Mouse (Mus musculus): ENCODE measurements around the gene Cpn1. TPM values are rescaled to one million over a fixed set of nuclear protein-coding genes. Genes with fewer than 3 reads are reported as not detected.

Gene Cpn1
- polyA plus RNA-seq, 1 experiment from 2014 or later: 80.6 TPM

DNA sequence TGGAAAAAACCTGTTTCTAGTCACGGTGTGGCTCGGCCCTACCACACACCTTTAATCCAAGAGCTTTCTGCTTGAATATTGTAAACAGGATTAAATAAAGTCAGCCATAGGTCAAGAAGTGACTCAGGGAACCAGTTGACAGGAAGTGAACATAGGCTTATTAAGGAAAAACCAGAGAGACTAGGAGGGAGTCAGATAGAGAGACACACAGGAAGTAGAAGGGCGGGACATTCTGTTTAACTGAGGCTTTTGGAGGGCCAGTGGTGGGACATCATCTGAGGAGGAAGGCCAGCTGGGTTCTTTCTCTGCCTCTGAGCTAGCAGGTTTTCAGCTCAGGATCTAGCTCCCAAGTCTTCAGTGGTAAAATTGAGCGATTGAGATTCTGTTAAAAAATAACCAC is 66.5 kb downstream of the Cpn1 start:
- H3K27ac ChIP-seq (ENCODE audit: low read length): no peak overlapping the region; the same call in 1 of the 2 replicates
- no peak overlapping the region for H3K9ac ChIP-seq (replicated peaks; ENCODE audit: low read length)
- no peak overlapping the region for H3K4me3 ChIP-seq (ENCODE audit: low read length)
- no peaks in the 10 kb centered on the region for H3K36me3 ChIP-seq (ENCODE audit: insufficient read depth, low read length)
- no peak overlapping the region for H3K4me2 ChIP-seq (replicated peaks; ENCODE audit: low read depth, low read length)
- H3K27me3 ChIP-seq (ENCODE audit: insufficient read depth, low read length): no peaks in the 10 kb centered on the region
- peaks cover 30% of the 10 kb centered on the region for H3K4me1 ChIP-seq (ENCODE audit: insufficient read depth, low read length)
- H3K9me3 ChIP-seq (ENCODE audit: low read length): no peaks in the 10 kb centered on the region
- no peak for ATAC-seq (ENCODE audit: low FRiP score, low TSS enrichment)
- WGBS: 83% methylated on average over 4 of the region's 4 CpGs

DNA sequence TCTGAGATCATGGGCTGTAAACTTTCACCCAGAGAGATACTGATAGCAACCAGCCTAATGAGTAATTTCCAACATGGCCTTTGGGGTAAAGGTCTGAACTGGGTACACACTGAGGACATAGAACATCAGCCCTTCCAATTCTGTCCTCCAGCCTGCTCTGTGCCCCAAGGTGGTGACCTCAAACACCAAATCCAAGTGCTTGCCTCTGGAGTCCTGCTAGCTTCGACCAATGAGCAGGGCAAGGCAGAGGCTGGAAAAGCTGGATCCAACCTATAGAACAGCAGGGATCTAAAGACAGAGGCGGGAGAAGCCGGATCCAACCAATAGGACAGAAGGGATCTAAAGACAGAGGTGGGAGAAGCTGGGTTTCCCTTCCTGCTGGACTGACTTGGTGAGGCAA is 67.5 kb downstream of the Cpn1 start:
- no peaks in the 10 kb centered on the region for H3K36me3 ChIP-seq (ENCODE audit: insufficient read depth, low read length)
- WGBS: 90% methylated on average over 3 of the region's 3 CpGs
- H3K9me3 ChIP-seq (ENCODE audit: low read length): no peaks in the 10 kb centered on the region

DNA sequence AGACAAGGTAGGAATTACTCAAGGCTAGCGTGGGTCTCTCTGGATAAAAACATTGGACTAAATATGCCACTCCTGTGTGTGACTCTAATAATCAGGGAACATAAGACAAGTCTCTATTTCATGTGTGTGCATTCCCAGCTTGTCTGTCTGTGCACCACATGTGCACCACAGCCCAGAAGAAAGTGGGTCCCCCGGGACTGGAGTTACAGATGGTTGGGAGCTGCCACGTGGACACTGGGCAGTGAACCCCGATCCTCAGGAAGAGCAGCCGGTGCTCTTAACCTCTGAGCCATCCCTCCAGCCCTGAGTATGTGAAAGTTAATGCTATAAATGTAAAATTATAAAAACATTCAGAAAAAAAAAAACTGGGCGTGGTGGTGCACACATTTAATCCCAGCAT is 68.6 kb downstream of the Cpn1 start:
- Histone ChIP-seq H3K4me3 (ENCODE audit: low read length) (no peak overlapping the region), H3K9ac (replicated peaks; ENCODE audit: low read length) (no peak overlapping the region), H3K27ac (ENCODE audit: low read length) (no peak overlapping the region), H3K4me1 (ENCODE audit: insufficient read depth, low read length) (peaks cover 30% of the 10 kb centered on the region), H3K27me3 (ENCODE audit: insufficient read depth, low read length) (no peaks in the 10 kb centered on the region), H3K9me3 (ENCODE audit: low read length) (no peaks in the 10 kb centered on the region), H3K36me3 (ENCODE audit: insufficient read depth, low read length) (no peaks in the 10 kb centered on the region), H3K4me2 (replicated peaks; ENCODE audit: low read depth, low read length) (no peak overlapping the region)
- 85% methylated on average over 6 of the region's 6 CpGs for WGBS
- no peak for ATAC-seq (ENCODE audit: low FRiP score, low TSS enrichment)

More for the DNA sequence above, 67.5 kb downstream of the Cpn1 start:
- Histone ChIP-seq H3K4me3 (ENCODE audit: low read length) (no peak overlapping the region), H3K27me3 (ENCODE audit: insufficient read depth, low read length) (no peaks in the 10 kb centered on the region), H3K27ac (ENCODE audit: low read length) (no peak overlapping the region), H3K4me2 (replicated peaks; ENCODE audit: low read depth, low read length) (no peak overlapping the region), H3K9ac (replicated peaks; ENCODE audit: low read length) (no peak overlapping the region), H3K4me1 (ENCODE audit: insufficient read depth, low read length) (peaks cover 30% of the 10 kb centered on the region)
- ATAC-seq (ENCODE audit: low FRiP score, low TSS enrichment): no peak

DNA sequence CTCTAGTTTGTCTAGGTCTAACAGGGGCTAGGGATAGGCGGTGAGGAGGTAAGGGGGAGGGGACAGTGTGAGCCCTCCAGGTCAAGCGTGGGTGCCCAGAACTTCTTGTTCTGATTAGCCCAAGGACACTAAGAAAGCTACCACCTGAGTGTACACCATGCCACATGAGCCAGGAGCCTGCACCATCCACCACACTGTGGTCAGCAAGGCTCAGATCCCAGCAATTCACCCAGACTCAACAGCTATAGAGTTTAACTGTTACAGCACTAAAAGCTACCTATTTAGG is 69.0 kb downstream of the Cpn1 start:
- Histone ChIP-seq H3K9me3 (ENCODE audit: low read length) (no peaks in the 10 kb centered on the region), H3K4me1 (ENCODE audit: insufficient read depth, low read length) (peaks cover 30% of the 10 kb centered on the region), H3K4me3 (ENCODE audit: low read length) (no peak overlapping the region), H3K4me2 (replicated peaks; ENCODE audit: low read depth, low read length) (no peak overlapping the region), H3K9ac (replicated peaks; ENCODE audit: low read length) (no peak overlapping the region), H3K36me3 (ENCODE audit: insufficient read depth, low read length) (no peaks in the 10 kb centered on the region), H3K27ac (ENCODE audit: low read length) (no peak overlapping the region), H3K27me3 (ENCODE audit: insufficient read depth, low read length) (no peaks in the 10 kb centered on the region)
- no peak for ATAC-seq (ENCODE audit: low FRiP score, low TSS enrichment)
- WGBS: 80% methylated on average over 2 of the region's 2 CpGs

DNA sequence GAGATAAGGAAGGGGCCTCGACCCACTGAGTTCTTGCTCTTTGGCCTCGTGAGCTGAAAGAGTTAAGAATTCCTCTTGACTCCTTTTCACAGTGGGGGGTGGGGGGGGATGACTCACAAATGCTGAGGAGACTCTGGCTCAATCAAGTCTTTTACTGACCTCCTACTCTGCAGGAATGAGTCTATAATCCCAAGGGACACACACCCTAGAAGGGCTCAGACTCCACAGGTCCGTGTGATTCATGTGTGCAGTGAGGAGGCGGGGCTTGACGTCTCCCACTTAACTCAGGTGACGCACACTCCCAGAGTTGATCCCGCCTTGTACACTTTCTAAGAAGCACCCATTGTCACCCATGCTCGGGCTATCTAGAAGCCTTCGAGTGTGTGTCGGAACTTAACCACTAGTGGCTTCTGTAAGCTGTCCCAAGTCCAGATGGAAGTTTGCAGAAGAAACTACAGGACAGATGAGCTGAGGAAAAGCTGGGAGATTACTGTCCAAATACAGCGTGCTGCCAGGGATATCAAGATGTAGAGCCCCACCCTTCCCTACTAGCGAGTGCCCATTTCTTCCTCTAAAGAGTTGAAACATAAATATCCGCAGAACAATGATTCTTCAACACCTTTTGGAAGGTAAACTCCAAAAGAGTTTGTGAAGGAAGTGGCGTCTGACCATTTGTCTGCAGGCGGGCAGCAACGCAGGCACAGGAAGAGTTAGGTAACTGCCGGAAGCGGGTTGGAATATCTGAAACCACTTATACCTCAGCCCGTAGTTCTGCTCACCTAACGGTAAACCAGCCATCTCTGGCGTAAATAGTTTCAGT is 69.6 kb downstream of the Cpn1 start:
- Histone ChIP-seq H3K27me3 (ENCODE audit: insufficient read depth, low read length) (no peaks in the 10 kb centered on the region), H3K4me2 (replicated peaks; ENCODE audit: low read depth, low read length) (no peak overlapping the region), H3K4me1 (ENCODE audit: insufficient read depth, low read length) (peaks cover 30% of the 10 kb centered on the region), H3K36me3 (ENCODE audit: insufficient read depth, low read length) (peaks cover 2% of the 10 kb centered on the region; the same call in 1 of the 2 replicates), H3K4me3 (ENCODE audit: low read length) (no peak overlapping the region), H3K9me3 (ENCODE audit: low read length) (no peaks in the 10 kb centered on the region), H3K9ac (replicated peaks; ENCODE audit: low read length) (no peak overlapping the region), H3K27ac (ENCODE audit: low read length) (no peak overlapping the region)
- ATAC-seq (ENCODE audit: low FRiP score, low TSS enrichment): no peak
- WGBS: 60% methylated on average over 21 of the region's 21 CpGs

DNA sequence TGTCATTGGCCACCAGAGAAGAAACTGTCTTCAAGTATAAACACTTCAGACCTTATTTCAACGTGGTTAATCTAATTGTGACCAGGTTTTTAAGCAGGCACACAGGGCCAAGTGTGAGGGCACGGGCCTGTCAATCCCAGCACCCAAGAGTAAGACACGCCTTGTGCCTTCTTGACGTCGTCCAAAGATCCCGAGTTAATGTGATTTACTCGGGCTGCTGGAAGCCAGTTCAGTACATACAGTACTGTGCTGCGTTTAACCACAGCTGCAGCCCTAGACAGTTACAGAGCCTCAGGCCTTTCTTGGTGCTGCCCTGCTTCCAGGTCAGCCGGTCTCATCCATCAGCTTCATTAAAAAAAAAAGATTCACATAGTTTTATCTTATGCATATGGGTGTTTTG is 70.9 kb downstream of the Cpn1 start:
- 62% methylated on average over 9 of the region's 9 CpGs for WGBS
- Histone ChIP-seq H3K4me3 (ENCODE audit: low read length) (no peak overlapping the region), H3K4me1 (ENCODE audit: insufficient read depth, low read length) (peaks cover 18% of the 10 kb centered on the region), H3K9ac (replicated peaks; ENCODE audit: low read length) (no peak overlapping the region), H3K27ac (ENCODE audit: low read length) (no peak overlapping the region), H3K27me3 (ENCODE audit: insufficient read depth, low read length) (no peaks in the 10 kb centered on the region), H3K9me3 (ENCODE audit: low read length) (no peaks in the 10 kb centered on the region), H3K36me3 (ENCODE audit: insufficient read depth, low read length) (peaks cover 9% of the 10 kb centered on the region; the same call in 1 of the 2 replicates), H3K4me2 (replicated peaks; ENCODE audit: low read depth, low read length) (no peak overlapping the region)
- no peak for ATAC-seq (ENCODE audit: low FRiP score, low TSS enrichment)

DNA sequence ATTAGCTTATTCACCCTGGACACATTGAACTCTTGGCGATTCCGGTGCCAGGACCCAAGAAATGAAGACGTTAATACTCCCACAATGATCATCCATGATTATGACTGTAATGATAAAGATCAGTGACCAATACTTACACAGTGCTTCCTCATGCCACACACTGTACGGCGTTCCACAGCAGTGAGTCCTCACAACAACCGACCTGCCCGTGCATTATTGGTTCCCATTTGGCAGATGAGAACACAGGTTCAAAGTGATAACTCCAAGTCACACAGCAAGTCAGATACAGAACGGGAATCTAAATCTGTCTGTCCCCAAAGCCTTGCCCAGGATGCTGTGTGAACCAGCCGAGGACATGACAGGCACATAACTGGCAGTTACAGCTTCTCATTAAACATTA is 71.4 kb downstream of the Cpn1 start:
- WGBS: 81% methylated on average over 9 of the region's 9 CpGs
- no peak overlapping the region for H3K27ac ChIP-seq (ENCODE audit: low read length)
- no peak overlapping the region for H3K4me3 ChIP-seq (ENCODE audit: low read length)
- peaks cover 14% of the 10 kb centered on the region for H3K4me1 ChIP-seq (ENCODE audit: insufficient read depth, low read length)
- peaks cover 9% of the 10 kb centered on the region; the same call in 1 of the 2 replicates for H3K36me3 ChIP-seq (ENCODE audit: insufficient read depth, low read length)
- no peaks in the 10 kb centered on the region for H3K27me3 ChIP-seq (ENCODE audit: insufficient read depth, low read length)
- no peak overlapping the region for H3K4me2 ChIP-seq (replicated peaks; ENCODE audit: low read depth, low read length)
- no peak for ATAC-seq (ENCODE audit: low FRiP score, low TSS enrichment)
- H3K9me3 ChIP-seq (ENCODE audit: low read length): no peaks in the 10 kb centered on the region
- H3K9ac ChIP-seq (replicated peaks; ENCODE audit: low read length): no peak overlapping the region

DNA sequence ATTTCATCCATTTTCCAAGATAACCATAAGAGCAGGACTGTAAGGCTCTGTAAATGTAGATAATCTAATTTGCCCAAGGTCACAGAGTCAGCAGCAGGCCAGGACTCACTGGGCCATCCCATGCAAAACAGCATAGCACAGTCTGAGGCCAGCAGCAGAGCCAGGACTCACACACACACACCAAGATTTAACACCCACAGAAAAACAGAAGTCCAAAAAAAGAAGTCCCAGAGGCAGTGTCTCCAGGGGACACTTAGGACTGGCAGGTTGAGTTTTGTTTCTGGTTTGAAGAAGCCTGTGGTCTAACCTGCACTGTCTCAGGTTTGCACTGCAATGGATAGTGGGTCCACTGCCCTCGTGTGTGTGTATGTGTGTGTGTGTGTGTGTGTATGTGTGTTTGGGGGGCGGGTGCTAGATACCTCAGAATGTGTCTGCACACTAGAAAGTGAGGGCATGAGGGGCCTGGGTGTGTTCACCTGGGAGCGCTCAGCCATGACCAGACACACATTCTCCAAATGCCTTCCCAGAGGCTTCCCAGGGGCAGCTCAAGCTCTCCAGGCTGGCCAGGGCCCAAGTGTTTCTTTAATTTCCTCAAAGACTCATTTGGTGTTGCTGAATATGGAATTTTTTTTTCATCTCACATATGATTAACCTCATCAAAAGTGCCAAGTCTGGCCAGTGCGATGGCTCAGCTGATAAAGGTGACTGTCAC is 73.4 kb downstream of the Cpn1 start:
- Histone ChIP-seq H3K4me1 (ENCODE audit: insufficient read depth, low read length) (peaks cover 11% of the 10 kb centered on the region), H3K4me2 (replicated peaks; ENCODE audit: low read depth, low read length) (no peak overlapping the region), H3K27ac (ENCODE audit: low read length) (0 out of 2 replicates have a peak overlapping the region, but pooled peaks have one; percentile 10), H3K9ac (replicated peaks; ENCODE audit: low read length) (no peak overlapping the region), H3K9me3 (ENCODE audit: low read length) (no peaks in the 10 kb centered on the region), H3K36me3 (ENCODE audit: insufficient read depth, low read length) (peaks cover 16% of the 10 kb centered on the region; the same call in 1 of the 2 replicates), H3K4me3 (ENCODE audit: low read length) (no peak overlapping the region), H3K27me3 (ENCODE audit: insufficient read depth, low read length) (no peaks in the 10 kb centered on the region)
- ATAC-seq (ENCODE audit: low FRiP score, low TSS enrichment): peak; percentile 59
- 75% methylated on average over 4 of the region's 4 CpGs for WGBS

DNA sequence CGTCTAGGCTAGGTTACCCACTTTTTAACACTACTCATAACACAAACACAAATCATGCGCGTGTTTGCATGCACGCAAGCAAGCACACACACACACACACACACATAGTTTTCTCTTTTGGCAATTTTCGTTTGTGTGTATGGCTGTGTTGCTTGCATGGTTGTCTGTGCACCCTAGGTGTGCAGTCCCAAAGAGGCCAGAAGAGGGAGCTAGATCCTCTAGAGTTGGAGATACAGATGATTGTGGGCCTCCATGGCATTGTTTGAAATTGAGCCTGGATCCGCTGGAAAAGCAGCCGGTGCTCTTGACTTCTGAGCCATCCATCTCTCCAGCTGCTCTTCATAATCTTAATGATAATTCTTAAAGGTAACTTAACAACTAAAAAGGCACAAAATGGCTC is 79.9 kb downstream of the Cpn1 start:
- H3K4me3 ChIP-seq (ENCODE audit: low read length): no peak overlapping the region
- peaks cover 20% of the 10 kb centered on the region; the same call in 1 of the 2 replicates for H3K36me3 ChIP-seq (ENCODE audit: insufficient read depth, low read length)
- 92% methylated on average over 7 of the region's 7 CpGs for WGBS
- H3K4me1 ChIP-seq (ENCODE audit: insufficient read depth, low read length): no peaks in the 10 kb centered on the region
- no peak for ATAC-seq (ENCODE audit: low FRiP score, low TSS enrichment)
- H3K4me2 ChIP-seq (replicated peaks; ENCODE audit: low read depth, low read length): no peak overlapping the region
- H3K27ac ChIP-seq (ENCODE audit: low read length): no peak overlapping the region
- no peaks in the 10 kb centered on the region for H3K9me3 ChIP-seq (ENCODE audit: low read length)
- H3K27me3 ChIP-seq (ENCODE audit: insufficient read depth, low read length): no peaks in the 10 kb centered on the region
- H3K9ac ChIP-seq (replicated peaks; ENCODE audit: low read length): no peak overlapping the region
